Mouse (Mus musculus) limb, embryonic 14.5 days (tissue): ENCODE data around the gene Cox7a2l. TPM values are rescaled to one million over a fixed set of nuclear protein-coding genes. Genes with fewer than 3 reads are reported as not detected.

Experiments used
- ATAC-seq: fragments of 200-750 bp; cut with Nextera tagmentation; 2 replicates; pipeline ENCODE4 v1.8.0; 2017; ENCODE audit warnings: low read depth, moderate number of reproducible peaks, moderate TSS enrichment; ENCODE audit not compliant: low FRiP score
- DNase-seq: peaks from one replicate; pipeline ENCODE4 v3.0.0-alpha.2; 2015; ENCODE audit warnings: low spot score
- H3K27ac ChIP-seq: fragments of 300-500 bp; sonication (generic); replicated peaks from 2 replicates; pipeline ENCODE4 v1.5.1; 2014; ENCODE audit warnings: low read depth, mild to moderate bottlenecking, low read length, moderate library complexity, mixed read lengths
- H3K27me3 ChIP-seq: fragments of 300-500 bp; sonication (generic); 2 replicates; pipeline ENCODE4 v1.6.1; 2014; ENCODE audit warnings: low read length, mixed read lengths; ENCODE audit not compliant: control insufficient read depth, insufficient read depth
- H3K36me3 ChIP-seq: fragments of 300-500 bp; sonication (generic); 2 replicates; pipeline ENCODE4 v1.6.1; 2014; ENCODE audit warnings: mild to moderate bottlenecking, low read length, moderate library complexity, mixed read lengths; ENCODE audit not compliant: control insufficient read depth, insufficient read depth
- H3K4me1 ChIP-seq: fragments of 300-500 bp; sonication (generic); 2 replicates; pipeline ENCODE4 v1.6.1; 2014; ENCODE audit warnings: antibody characterized with exemption, low read length, mixed read lengths; ENCODE audit not compliant: control insufficient read depth, insufficient read depth
- H3K4me2 ChIP-seq: fragments of 300-500 bp; sonication (generic); replicated peaks from 2 replicates; pipeline ENCODE4 v1.6.1; 2014; ENCODE audit warnings: low read depth, mild to moderate bottlenecking, low read length, moderate library complexity; ENCODE audit not compliant: severe bottlenecking
- H3K4me3 ChIP-seq: fragments of 300-500 bp; sonication (generic); replicated peaks from 2 replicates; pipeline ENCODE4 v1.5.1; 2014; ENCODE audit warnings: low read length
- H3K9ac ChIP-seq: fragments of 300-500 bp; sonication (generic); 2 replicates; pipeline ENCODE4 v1.6.1; 2014; ENCODE audit warnings: mild to moderate bottlenecking, low read depth, low read length, moderate library complexity; ENCODE audit not compliant: severe bottlenecking
- H3K9me3 ChIP-seq: fragments of 300-500 bp; sonication (generic); 2 replicates; pipeline ENCODE4 v1.6.1; 2016; ENCODE audit warnings: low read length; ENCODE audit not compliant: control insufficient read depth
- POLR2A ChIP-seq: fragments of 200-500 bp; IDR thresholded peaks from 2 replicates; pipeline ENCODE4 v1.8.0; 2012; ENCODE audit warnings: inconsistent platforms, mild to moderate bottlenecking, moderate library complexity, borderline replicate concordance; ENCODE audit not compliant: insufficient read depth, insufficient read length; ENCODE audit errors: extremely low read depth
- WGBS: fragments of 180-500 bp; shearing (Covaris S2); extraction: QIAGEN DNeasy Blood & Tissue Kit; methylation state at CpG from one replicate; pipeline ENCODE4 v1.1.7; 2014; 5-methylcytosine and 5-hydroxymethylcytosine counted together
- polyA plus RNA-seq, 2 experiments: library from polyadenylated mRNA; depleted of rRNA in 1 of 2; stranded (reverse) in 1 of 2; unstranded in 1 of 2; fragments of >200 nt; fragmentation: Nextera tagmentation in 1 of 2; extraction: Ambion mirVana in 1 of 2; gene quantifications; 2 replicates each; pipeline versions ENCODE4 v1.2.1 to v1.2.3; 2012 to 2014

Gene Cox7a2l
- polyA plus RNA-seq, 2 experiments: 185 to 195 TPM

DNA sequence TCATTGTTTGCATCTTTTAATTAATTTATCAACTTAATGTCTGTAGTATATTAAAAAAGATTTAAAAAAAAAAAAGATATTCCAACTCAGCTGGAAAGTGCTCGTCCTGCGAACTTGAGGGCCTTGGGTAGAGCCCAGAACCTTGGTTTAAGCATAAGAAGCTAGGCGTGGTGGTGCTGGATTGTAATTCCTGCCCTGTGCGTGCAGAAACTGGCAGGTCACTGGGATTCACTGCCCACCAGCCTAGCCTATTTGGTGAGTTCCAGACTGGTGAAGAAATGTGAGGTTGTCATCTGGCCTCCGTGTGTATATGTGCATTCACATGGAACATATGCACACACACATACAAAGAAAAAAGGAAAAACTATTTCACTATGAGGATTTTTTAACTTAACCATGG is 51.2 kb downstream of the Cox7a2l start:
- H3K27me3 ChIP-seq: no peaks in the 10 kb centered on the region
- no peaks in the 10 kb centered on the region for H3K9me3 ChIP-seq
- ATAC-seq: no peak
- H3K9ac ChIP-seq: no peak overlapping the region
- no peak overlapping the region for H3K4me2 ChIP-seq
- H3K4me3 ChIP-seq: no peak overlapping the region
- H3K36me3 ChIP-seq: peaks cover 69% of the 10 kb centered on the region
- no peak for DNase-seq
- TF ChIP-seq POLR2A: no peak
- H3K27ac ChIP-seq: no peak overlapping the region
- WGBS: 88% methylated on average over 5 of the region's 5 CpGs
- no peaks in the 10 kb centered on the region for H3K4me1 ChIP-seq

DNA sequence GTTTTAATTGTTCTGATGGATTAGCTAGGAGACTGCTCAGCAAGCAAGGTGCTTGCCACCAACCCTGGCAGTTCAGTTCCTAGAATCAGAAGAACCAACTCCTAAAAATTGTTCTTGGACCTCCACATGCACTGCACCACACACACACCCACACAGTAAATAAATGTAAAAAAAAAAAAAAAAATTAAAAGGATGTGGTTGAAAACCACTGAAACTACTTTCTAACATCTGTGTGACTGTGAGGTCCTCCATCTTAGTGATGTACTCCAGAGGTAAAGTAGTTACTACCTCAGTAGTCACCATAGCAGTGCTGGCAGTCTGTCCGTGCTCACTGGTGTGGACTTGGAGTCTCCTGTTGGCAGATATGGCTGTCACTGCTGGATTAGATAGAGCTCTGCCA is 59.9 kb downstream of the Cox7a2l start:
- Histone ChIP-seq H3K4me2 (no peak overlapping the region), H3K4me1 (no peaks in the 10 kb centered on the region), H3K27me3 (no peaks in the 10 kb centered on the region), H3K9ac (no peak overlapping the region), H3K27ac (no peak overlapping the region), H3K9me3 (no peaks in the 10 kb centered on the region), H3K36me3 (peaks cover 88% of the 10 kb centered on the region), H3K4me3 (no peak overlapping the region)
- ATAC-seq: no peak
- no peak for TF ChIP-seq POLR2A
- WGBS: 100% methylated on average over 1 of the region's 1 CpGs
- no peak for DNase-seq

DNA sequence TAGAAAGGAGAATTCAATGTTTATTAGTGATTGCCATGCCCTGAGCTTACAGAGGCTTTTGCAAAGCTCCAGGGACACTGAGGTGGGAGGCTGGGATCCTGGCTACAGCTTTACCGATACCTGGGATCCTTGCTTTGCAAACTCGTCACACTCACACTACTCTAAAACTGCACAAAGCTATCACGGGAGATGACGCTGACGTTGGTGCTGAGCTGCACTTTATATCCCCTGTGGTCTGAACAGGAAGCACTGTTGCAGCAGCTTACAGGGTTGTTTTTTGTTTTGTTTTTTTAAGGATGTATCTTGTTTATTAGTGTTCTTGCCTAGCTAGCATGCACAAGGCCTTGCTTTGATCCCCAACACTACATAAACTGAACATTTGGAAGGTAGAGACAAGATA is 63.5 kb downstream of the Cox7a2l start:
- H3K9ac ChIP-seq: no peak overlapping the region
- ATAC-seq (no peak), DNase-seq (no peak)
- TF ChIP-seq POLR2A: no peak
- no peaks in the 10 kb centered on the region for H3K4me1 ChIP-seq
- no peak overlapping the region for H3K27ac ChIP-seq
- H3K27me3 ChIP-seq: no peaks in the 10 kb centered on the region
- H3K4me3 ChIP-seq: no peak overlapping the region
- 88% methylated on average over 5 of the region's 5 CpGs for WGBS
- H3K4me2 ChIP-seq: no peak overlapping the region
- H3K36me3 ChIP-seq: peaks cover 87% of the 10 kb centered on the region
- no peaks in the 10 kb centered on the region for H3K9me3 ChIP-seq

DNA sequence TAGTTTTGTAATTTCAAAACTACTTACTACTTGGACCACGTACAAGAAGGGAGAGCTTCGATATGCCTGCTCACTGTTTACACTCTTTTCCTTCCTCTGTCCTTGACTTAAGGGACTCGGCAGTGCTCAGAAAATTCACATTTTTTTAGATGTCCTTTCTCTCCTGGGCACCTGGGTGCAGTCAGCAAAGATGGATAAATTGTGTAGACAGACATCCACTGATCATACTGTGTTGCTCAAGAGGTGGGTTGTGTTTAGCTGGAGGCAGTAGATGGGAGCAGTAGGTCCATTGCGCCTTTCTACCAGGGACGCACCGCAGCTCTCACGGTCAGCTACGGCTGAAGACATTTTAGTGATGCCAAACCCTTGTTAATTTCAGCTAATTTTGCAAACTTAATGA is 64.7 kb downstream of the Cox7a2l start:
- H3K9me3 ChIP-seq: no peaks in the 10 kb centered on the region
- H3K4me3 ChIP-seq: no peak overlapping the region
- no peaks in the 10 kb centered on the region for H3K4me1 ChIP-seq
- no peak overlapping the region for H3K27ac ChIP-seq
- 96% methylated on average over 8 of the region's 8 CpGs for WGBS
- no peak overlapping the region for H3K9ac ChIP-seq
- H3K4me2 ChIP-seq: no peak overlapping the region
- no peak for TF ChIP-seq POLR2A
- peaks cover 76% of the 10 kb centered on the region for H3K36me3 ChIP-seq
- no peaks in the 10 kb centered on the region for H3K27me3 ChIP-seq
- ATAC-seq (no peak), DNase-seq (no peak)

Other genes with a start within 250 kb of the Cox7a2l start
- gene Eml4, start 166.4 kb downstream of the Cox7a2l start, polyA plus RNA-seq (2012; rRNA removed): 47.9 and 51.6 TPM in 2 replicates
- 42.5 and 50.9 TPM in 2 replicates for gene Eml4, start 166.4 kb downstream of the Cox7a2l start, polyA plus RNA-seq (2014; fragmentation: Nextera tagmentation; extraction: Ambion mirVana)
- 0.06 and 0.08 TPM in 2 replicates for gene Kcng3, start 114.6 kb upstream of the Cox7a2l start, polyA plus RNA-seq (2012; rRNA removed)
- not detected in 2 replicates for gene Kcng3, start 114.6 kb upstream of the Cox7a2l start, polyA plus RNA-seq (2014; fragmentation: Nextera tagmentation; extraction: Ambion mirVana)
- gene Mta3, start 188.8 kb upstream of the Cox7a2l start, polyA plus RNA-seq (2012; rRNA removed): 45.7 and 47.8 TPM in 2 replicates
- gene Mta3, start 188.8 kb upstream of the Cox7a2l start, polyA plus RNA-seq (2014; fragmentation: Nextera tagmentation; extraction: Ambion mirVana): 43.1 and 43.6 TPM in 2 replicates